ENCODE assay signal across 8 mouse cellular contexts in the genomic region with DNA sequence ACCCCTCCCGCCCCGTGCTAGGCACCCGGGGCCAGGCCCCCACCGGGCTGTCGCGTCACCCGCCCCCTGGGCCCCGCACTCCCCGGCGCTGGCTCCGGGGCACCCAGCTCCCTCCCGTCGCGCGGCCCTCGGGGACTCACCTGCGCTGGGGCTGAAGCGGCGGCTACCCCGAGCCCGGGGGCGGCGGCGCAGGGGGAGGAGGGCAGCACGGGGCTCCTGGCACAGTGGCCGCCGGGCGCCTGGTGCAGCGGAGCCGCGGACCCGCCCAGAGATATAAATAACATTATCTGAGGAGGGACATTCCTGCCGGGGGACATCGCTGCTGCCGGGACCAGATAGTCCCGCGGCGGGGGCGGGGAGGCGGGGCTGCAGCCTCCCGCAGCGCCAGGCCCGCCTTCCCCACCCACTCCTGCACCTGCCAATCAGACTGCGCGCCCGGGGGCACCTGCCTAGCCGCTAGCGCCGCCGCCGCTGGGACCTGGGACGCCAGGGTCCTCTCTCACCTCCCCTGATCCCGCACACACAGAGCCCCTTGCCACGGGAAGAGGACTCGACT. TPM values are rescaled to one million over a fixed set of nuclear protein-coding genes. Genes with fewer than 3 reads are reported as not detected.
DNase-seq lines count a peak whose midpoint lies in the region; ATAC-seq and TF ChIP-seq lines count a peak whose summit lies in the region.

No protein-coding gene starts in this region.

- peak; percentile 87 for ATAC-seq in forebrain, embryonic 15.5 days (replicated peaks)
- ATAC-seq in lung, embryonic 14.5 days (ENCODE audit: insufficient read depth) = peak; percentile 87
- ATAC-seq in neural tube, embryonic 15.5 days (ENCODE audit: low FRiP score) = peak; percentile 89

- H3K27me3 ChIP-seq in forebrain, embryonic 15.5 days = peaks cover 37% of the 10 kb centered on the region
- peaks cover 59% of the 10 kb centered on the region for H3K27me3 ChIP-seq in lung, embryonic 14.5 days (ENCODE audit: insufficient read depth, low read length)
- peaks cover 17% of the 10 kb centered on the region for H3K27me3 ChIP-seq in neural tube, embryonic 15.5 days (replicated peaks)

- intact Hi-C loops in heart, postnatal 25 days (cut with DNase I) = loop anchor here (5.0 kb wide), 1 partner anchor 38 kb away; no protein-coding TSS in a partner anchor

- peak overlapping the region; percentile 74; the same call in 1 of the 2 replicates for H3K27ac ChIP-seq in ES-E14 (ENCODE audit: insufficient read depth, low read depth, low read length, poor library complexity, severe bottlenecking)
- H3K27ac ChIP-seq in forebrain, embryonic 15.5 days (replicated peaks) = no peak overlapping the region
- H3K27ac ChIP-seq in lung, embryonic 14.5 days (ENCODE audit: low read depth) = peak overlapping the region; percentile 38; the same call in 1 of the 2 replicates
- H3K27ac ChIP-seq in neural tube, embryonic 15.5 days (replicated peaks) = peak overlapping the region; percentile 81

- no peak for TF ChIP-seq CTCF in lung, embryonic 14.5 days (IDR thresholded peaks at IDR 0.05; ENCODE audit: low read depth)

- H3K4me3 ChIP-seq in ES-E14 (ENCODE audit: insufficient read depth in 1 of 2, low read depth in 1 of 2, low read length in 2 of 2, poor library complexity in 1 of 2, severe bottlenecking in 1 of 2) = peak overlapping the region; percentile 74 to 93
- H3K4me3 ChIP-seq in forebrain, embryonic 15.5 days = peak overlapping the region; percentile 87
- peak overlapping the region; percentile 61 for H3K4me3 ChIP-seq in lung, embryonic 14.5 days (ENCODE audit: low read depth, low read length)
- peak overlapping the region; percentile 73 for H3K4me3 ChIP-seq in neural tube, embryonic 15.5 days (replicated peaks)

- no peaks in the 10 kb centered on the region for H3K9me3 ChIP-seq in ES-E14 (ENCODE audit: control insufficient read depth, insufficient read depth, low read depth, low read length)
- H3K9me3 ChIP-seq in forebrain, embryonic 15.5 days = no peaks in the 10 kb centered on the region
- H3K9me3 ChIP-seq in lung, embryonic 14.5 days (ENCODE audit: low read depth, low read length) = no peaks in the 10 kb centered on the region
- H3K9me3 ChIP-seq in neural tube, embryonic 15.5 days (replicated peaks) = no peaks in the 10 kb centered on the region

- in situ Hi-C loops in ES-E14 (cut with MboI; ENCODE audit: low sequenced_read_pairs in 2 of 2, unreplicated experiment in 2 of 2) = no loop called here

- peak overlapping the region; percentile 100 for H3K4me2 ChIP-seq in forebrain, embryonic 15.5 days (replicated peaks)
- peak overlapping the region; percentile 100 for H3K4me2 ChIP-seq in lung, embryonic 14.5 days
- peak overlapping the region; percentile 96 for H3K4me2 ChIP-seq in neural tube, embryonic 15.5 days

- DNase-seq in ES-E14 (ENCODE audit: low read depth, low spot score) = peak; percentile 65
- peak; percentile 87 for DNase-seq in c-Kit-positive CD71-positive TER-119-negative erythroid progenitor cells, embryonic 14.5 days (ENCODE audit: low read depth)
- DNase-seq in heart, postnatal 25 days (ENCODE audit: low spot score) = peak; percentile 50
- DNase-seq in layer of hippocampus, adult 18-20 months (ENCODE audit: low spot score in 2 of 2) = peak; percentile 83 to 86
- peak; percentile 50 for DNase-seq in lung, embryonic 14.5 days
- DNase-seq in testis, postnatal 14 days (ENCODE audit: low spot score) = peak; percentile 79

- H3K36me3 ChIP-seq in ES-E14 (ENCODE audit: control insufficient read depth, insufficient read depth, low read length, poor library complexity, severe bottlenecking) = no peaks in the 10 kb centered on the region
- H3K36me3 ChIP-seq in forebrain, embryonic 15.5 days = no peaks in the 10 kb centered on the region
- no peaks in the 10 kb centered on the region for H3K36me3 ChIP-seq in lung, embryonic 14.5 days (ENCODE audit: insufficient read depth)
- H3K36me3 ChIP-seq in neural tube, embryonic 15.5 days = no peaks in the 10 kb centered on the region

- peak overlapping the region; percentile 86 for H3K9ac ChIP-seq in ES-E14 (ENCODE audit: insufficient read depth, low read depth, low read length, poor library complexity, severe bottlenecking)
- H3K9ac ChIP-seq in forebrain, embryonic 15.5 days (replicated peaks) = peak overlapping the region; percentile 77
- H3K9ac ChIP-seq in lung, embryonic 14.5 days = peak overlapping the region; percentile 58
- peak overlapping the region; percentile 73 for H3K9ac ChIP-seq in neural tube, embryonic 15.5 days (replicated peaks)

- WGBS in forebrain, embryonic 15.5 days = under 1% methylated on average over 39 of the region's 55 CpGs
- WGBS in lung, embryonic 14.5 days = 1% methylated on average over 53 of the region's 55 CpGs
- under 1% methylated on average over 44 of the region's 55 CpGs for WGBS in neural tube, embryonic 15.5 days

- peaks cover 0 to 3% of the 10 kb centered on the region in 2 experiments; a peak in 1 of 4 replicates for H3K4me1 ChIP-seq in ES-E14 (ENCODE audit: control insufficient read depth in 2 of 2, insufficient read depth in 2 of 2, low read length in 2 of 2, poor library complexity in 1 of 2)
- H3K4me1 ChIP-seq in forebrain, embryonic 15.5 days = peaks cover 15% of the 10 kb centered on the region
- H3K4me1 ChIP-seq in lung, embryonic 14.5 days (ENCODE audit: insufficient read depth) = no peaks in the 10 kb centered on the region
- H3K4me1 ChIP-seq in neural tube, embryonic 15.5 days = peaks cover 42% of the 10 kb centered on the region

TF ChIP-seq in ES-E14, 5 proteins besides CTCF, POLR2A, EP300 and RAD21:
- TF ChIP-seq HCFC1 (IDR thresholded peaks at IDR 0.05; ENCODE audit: borderline replicate concordance, insufficient read depth, low read length) (no peak), ZNF384 (IDR thresholded peaks at IDR 0.05; ENCODE audit: low read depth, low read length) (no peak), MAFK (IDR thresholded peaks at IDR 0.05; ENCODE audit: insufficient read depth, low read depth, low read length) (no peak), ZC3H11A (IDR thresholded peaks at IDR 0.05; ENCODE audit: borderline replicate concordance, low read depth, low read length) (no peak), CHD2 (IDR thresholded peaks at IDR 0.05; ENCODE audit: low read depth, low read length) (no peak)

RNA-seq across cellular contexts. Expression of a gene that starts 0.5 kb away (rescaled TPM):
- 3.6 and 4.2 TPM in 2 replicates for total RNA-seq in ES-E14 (2012; rRNA removed)
- polyA plus RNA-seq in forebrain, embryonic 15.5 days (2015; fragmentation: Nextera tagmentation; extraction: Ambion mirVana) = 1.1 and 1.2 TPM in 2 replicates
- total RNA-seq in heart, postnatal 25 days (2021) = 10 to 100 TPM; 77.3 to 82.3 TPM
- total RNA-seq in layer of hippocampus, adult 18-20 months (2021) = 100 to 1,000 TPM; 138 to 141 TPM
- 1.1 and 1.2 TPM in 2 replicates for polyA plus RNA-seq in lung, embryonic 14.5 days (2014; fragmentation: Nextera tagmentation; extraction: Ambion mirVana)
- polyA plus RNA-seq in neural tube, embryonic 15.5 days (2015; fragmentation: Nextera tagmentation; extraction: Ambion mirVana) = 6.6 and 7.3 TPM in 2 replicates

RNA-seq across cellular contexts. Expression of a gene that starts 55.5 kb away (rescaled TPM):
- 69.5 and 74.4 TPM in 2 replicates for total RNA-seq in ES-E14 (2012; rRNA removed)
- 108 and 122 TPM in 2 replicates for polyA plus RNA-seq in forebrain, embryonic 15.5 days (2015; fragmentation: Nextera tagmentation; extraction: Ambion mirVana)
- 10 to 100 TPM; 84.7 to 90.6 TPM for total RNA-seq in heart, postnatal 25 days (2021)
- total RNA-seq in layer of hippocampus, adult 18-20 months (2021) = 10 to 100 TPM; 34.7 to 37.7 TPM
- 119 and 137 TPM in 2 replicates for polyA plus RNA-seq in lung, embryonic 14.5 days (2014; fragmentation: Nextera tagmentation; extraction: Ambion mirVana)
- 163 and 173 TPM in 2 replicates for polyA plus RNA-seq in neural tube, embryonic 15.5 days (2015; fragmentation: Nextera tagmentation; extraction: Ambion mirVana)

RNA-seq across cellular contexts. Expression of a gene that starts 55.5 kb away (rescaled TPM):
- total RNA-seq in ES-E14 (2012; rRNA removed) = 24.0 and 24.2 TPM in 2 replicates
- 33.2 and 35.1 TPM in 2 replicates for polyA plus RNA-seq in forebrain, embryonic 15.5 days (2015; fragmentation: Nextera tagmentation; extraction: Ambion mirVana)
- 10 to 100 TPM; 13.0 to 14.3 TPM for total RNA-seq in heart, postnatal 25 days (2021)
- 10 to 100 TPM; 25.1 to 26.8 TPM for total RNA-seq in layer of hippocampus, adult 18-20 months (2021)
- 43.5 and 48.4 TPM in 2 replicates for polyA plus RNA-seq in lung, embryonic 14.5 days (2014; fragmentation: Nextera tagmentation; extraction: Ambion mirVana)
- 41.5 and 43.9 TPM in 2 replicates for polyA plus RNA-seq in neural tube, embryonic 15.5 days (2015; fragmentation: Nextera tagmentation; extraction: Ambion mirVana)

Comparison
In these comparisons a context has a peak if more than half of its experiments do, and no peak if none do; other contexts are left out.
1. RNA of a gene that starts 0.5 kb away (total RNA-seq): 138 to 141 TPM in layer of hippocampus, adult 18-20 months and 77.3 to 82.3 TPM in heart, postnatal 25 days; 3.6 to 4.2 TPM in ES-E14; every median in the first group is over 10 times any median in the second.
2. Peak in every context shown above with its lines, with median percentiles within 50 percentile points of each other: DNase-seq, H3K4me3 ChIP-seq, H3K9ac ChIP-seq, ATAC-seq and H3K4me2 ChIP-seq.